Mouse (Mus musculus): ENCODE measurements around the gene Foxi2.

- TF ChIP-seq MAX (IDR thresholded peaks at IDR 0.05; ENCODE audit: low read length) (no peak), CTCF (conservative IDR thresholded peaks at IDR 0.05 in 1 of 2, IDR thresholded peaks at IDR 0.05 in 1 of 2; ENCODE audit: low read depth in 2 of 2, low read length in 2 of 2) (peak; percentile 78 to 91), MAZ (IDR thresholded peaks at IDR 0.05; ENCODE audit: low read depth, low read length) (no peak), MXI1 (IDR thresholded peaks at IDR 0.05; ENCODE audit: low read depth, low read length) (no peak), POLR2A (IDR thresholded peaks at IDR 0.05; ENCODE audit: low read depth, low read length) (no peak), UBTF (IDR thresholded peaks at IDR 0.05; ENCODE audit: low read depth, low read length) (no peak), RAD21 (IDR thresholded peaks at IDR 0.05; ENCODE audit: low read depth, low read length) (peak; percentile 82), EP300 (IDR thresholded peaks at IDR 0.05; ENCODE audit: low read length) (no peak)
Observed at GRCm38 (mm10) chr7:135403416-135403815, 6.7 kb upstream of the Foxi2 start.
